Mouse (Mus musculus): ENCODE results near the gene Ppm1l. TPM values are rescaled to one million over a fixed set of nuclear protein-coding genes. Genes with fewer than 3 reads are reported as not detected.

Ppm1l gene
- 24.7 and 26.0 TPM in 2 replicates for polyA plus RNA-seq (2015; fragmentation: Nextera tagmentation; extraction: Ambion mirVana)

DNA sequence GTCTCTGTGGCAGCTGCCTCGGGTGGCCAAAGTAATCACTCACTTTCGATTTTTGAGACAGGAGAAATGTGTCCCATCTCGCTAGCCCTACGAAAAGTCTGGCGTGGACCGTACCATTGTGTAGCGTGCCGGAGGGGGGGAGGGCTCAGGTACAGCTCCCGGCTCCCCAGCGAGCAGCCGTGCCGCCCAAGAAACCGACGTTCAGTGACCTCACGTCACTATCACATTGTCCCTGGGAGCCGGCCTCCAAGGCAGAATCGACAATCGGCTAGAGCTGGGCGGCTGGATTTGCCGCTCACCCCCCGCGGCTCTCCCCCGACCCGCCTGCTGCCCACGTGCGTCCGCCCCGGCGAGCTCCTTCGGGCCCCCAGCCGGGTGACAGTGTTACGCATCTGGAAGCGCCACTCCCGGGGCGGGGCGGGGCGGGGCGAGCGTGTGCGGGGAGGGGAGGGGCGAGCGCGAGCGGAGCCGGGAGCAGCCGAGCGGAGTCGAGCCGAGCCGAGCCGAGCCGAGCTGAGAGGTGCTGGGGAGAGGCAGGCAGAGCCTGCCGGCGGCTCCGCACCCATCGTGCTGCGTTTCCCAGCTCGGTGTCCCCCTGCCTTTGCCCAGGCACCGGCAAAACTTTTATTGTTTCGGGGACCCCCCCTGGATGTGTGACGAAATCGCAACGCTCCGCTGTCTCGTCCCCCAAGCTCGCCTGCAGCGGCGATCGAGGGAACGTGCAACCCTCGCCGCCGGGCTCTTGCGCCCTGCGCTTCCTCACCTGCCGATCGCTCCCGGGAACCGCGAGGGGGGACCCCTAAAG is at the start of gene Ppm1l:
Gene Ppm1l, plus strand, starts transcription at position 471 of the 805 bp plus-strand sequence.
- H3K4me2 ChIP-seq: peak within 1 kb of the TSS; percentile 96
- peak within 1 kb of the TSS; percentile 91 for H3K9ac ChIP-seq
- under 1% methylated on average over 70 of the region's 80 CpGs for WGBS
- H3K27ac ChIP-seq: peak within 1 kb of the TSS; percentile 94
- peak within 1 kb of the TSS; percentile 63 for H3K4me3 ChIP-seq
- H3K36me3 ChIP-seq (replicated peaks): no peaks in the 10 kb centered on the region
- peaks cover 34% of the 10 kb centered on the region for H3K4me1 ChIP-seq
- H3K9me3 ChIP-seq: no peaks in the 10 kb centered on the region
- peak; percentile 98 for ATAC-seq (replicated peaks)
- no peaks in the 10 kb centered on the region for H3K27me3 ChIP-seq (replicated peaks)

DNA sequence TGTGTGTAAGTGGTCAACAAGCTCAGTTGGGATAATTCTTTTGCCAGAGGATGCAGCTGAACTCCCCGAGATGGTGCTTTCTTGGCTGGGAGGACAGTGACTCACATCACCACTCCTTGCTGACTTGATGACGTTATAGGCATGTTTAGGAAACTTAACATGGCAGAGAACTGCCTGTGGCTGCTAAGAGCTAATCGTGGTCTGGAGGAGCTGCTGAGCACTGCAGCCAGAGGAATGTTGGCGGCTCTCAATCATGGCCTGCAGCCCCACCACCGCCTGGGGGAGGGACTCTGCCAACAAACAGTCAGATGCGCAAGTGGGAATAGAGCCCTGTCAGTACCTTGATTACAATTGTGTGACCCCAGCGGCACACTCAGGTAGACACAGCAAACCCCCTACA is 44.8 kb upstream of the Ppm1l start:
- H3K9ac ChIP-seq: no peak overlapping the region
- H3K36me3 ChIP-seq (replicated peaks): no peaks in the 10 kb centered on the region
- H3K4me1 ChIP-seq: peaks cover 11% of the 10 kb centered on the region
- H3K27me3 ChIP-seq (replicated peaks): no peaks in the 10 kb centered on the region
- no peaks in the 10 kb centered on the region for H3K9me3 ChIP-seq
- WGBS: 71% methylated on average over 7 of the region's 7 CpGs
- no peak for ATAC-seq (replicated peaks)
- H3K4me3 ChIP-seq: no peak overlapping the region
- H3K27ac ChIP-seq: no peak overlapping the region
- no peak overlapping the region for H3K4me2 ChIP-seq

DNA sequence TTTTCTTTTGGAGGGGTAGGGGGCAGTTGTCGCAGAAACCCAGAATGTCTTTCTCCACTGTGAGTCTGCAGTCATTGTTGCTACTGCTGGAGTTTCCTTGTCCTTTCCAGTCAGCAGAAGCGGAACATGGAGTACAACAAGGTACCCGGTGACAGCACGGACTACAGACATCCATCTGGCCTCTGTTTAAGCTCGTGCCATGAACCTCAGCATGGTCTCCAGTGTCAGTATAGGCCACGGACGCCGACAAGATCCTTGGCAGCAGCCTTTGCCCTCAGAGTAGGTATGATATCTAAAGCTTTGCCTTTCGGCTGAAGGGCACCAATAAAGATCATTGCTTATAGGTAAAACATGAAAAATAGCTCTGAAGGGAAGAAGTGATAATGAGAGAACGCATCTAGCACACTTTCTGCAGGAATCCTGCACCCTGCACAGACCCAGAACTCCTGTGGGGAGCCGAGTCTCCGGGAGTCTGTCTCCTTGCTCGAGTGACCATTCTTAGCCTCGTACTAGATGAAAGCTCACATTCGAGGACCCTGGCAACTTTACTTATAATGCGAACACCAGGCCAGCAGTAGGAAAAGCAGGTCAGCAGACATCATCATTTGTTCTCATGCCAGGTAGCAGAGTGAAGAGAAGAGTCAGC is 42.5 kb upstream of the Ppm1l start:
- WGBS: 77% methylated on average over 16 of the region's 16 CpGs
- ATAC-seq (replicated peaks): no peak; the same call in 1 of the 2 replicates
- no peak overlapping the region for H3K4me3 ChIP-seq
- peaks cover 11% of the 10 kb centered on the region for H3K4me1 ChIP-seq
- H3K27ac ChIP-seq: peak overlapping the region; percentile 42; the same call in 1 of the 2 replicates
- H3K4me2 ChIP-seq: peak overlapping the region; percentile 1; the same call in 1 of the 2 replicates
- no peak overlapping the region for H3K9ac ChIP-seq
- no peaks in the 10 kb centered on the region for H3K9me3 ChIP-seq
- no peaks in the 10 kb centered on the region for H3K36me3 ChIP-seq (replicated peaks)
- no peaks in the 10 kb centered on the region for H3K27me3 ChIP-seq (replicated peaks)

DNA sequence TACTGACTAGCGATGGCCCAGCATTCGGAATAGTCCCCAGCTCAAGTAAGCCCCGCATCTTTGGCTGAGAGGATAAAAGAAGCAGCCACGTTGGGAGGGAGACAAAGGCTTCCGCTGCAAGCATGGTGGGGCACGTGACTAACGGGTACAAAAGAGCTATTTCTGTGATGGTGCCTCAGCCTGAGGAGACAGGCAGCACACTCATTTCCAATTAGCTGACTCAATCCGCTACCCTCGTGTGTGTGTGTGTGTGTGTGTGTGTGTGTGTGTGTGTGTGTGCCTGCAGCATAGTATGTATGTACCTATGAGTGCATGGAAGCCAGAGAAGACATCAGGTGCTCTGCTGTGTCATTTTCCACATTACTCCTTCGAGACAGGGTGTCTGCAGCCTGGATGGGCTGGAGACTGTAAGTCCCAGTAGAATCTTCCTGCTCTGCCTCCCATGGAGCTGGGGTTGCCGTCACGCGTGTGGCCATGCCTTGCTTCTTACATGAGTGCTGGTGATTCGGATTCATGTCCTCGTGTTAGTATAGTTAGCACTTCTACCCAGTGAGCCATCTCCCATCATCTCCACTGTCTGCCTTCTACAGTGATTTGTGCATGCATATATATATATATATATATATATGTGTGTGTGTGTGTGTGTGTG is 41.9 kb upstream of the Ppm1l start:
- peaks cover 11% of the 10 kb centered on the region for H3K4me1 ChIP-seq
- no peak overlapping the region for H3K9ac ChIP-seq
- peak; percentile 94 for ATAC-seq (replicated peaks)
- 47% methylated on average over 15 of the region's 15 CpGs for WGBS
- H3K9me3 ChIP-seq: no peaks in the 10 kb centered on the region
- H3K4me3 ChIP-seq: no peak overlapping the region
- no peaks in the 10 kb centered on the region for H3K36me3 ChIP-seq (replicated peaks)
- H3K27ac ChIP-seq: peak overlapping the region; percentile 42; the same call in 1 of the 2 replicates
- H3K27me3 ChIP-seq (replicated peaks): no peaks in the 10 kb centered on the region
- H3K4me2 ChIP-seq: peak overlapping the region; percentile 1; the same call in 1 of the 2 replicates

DNA sequence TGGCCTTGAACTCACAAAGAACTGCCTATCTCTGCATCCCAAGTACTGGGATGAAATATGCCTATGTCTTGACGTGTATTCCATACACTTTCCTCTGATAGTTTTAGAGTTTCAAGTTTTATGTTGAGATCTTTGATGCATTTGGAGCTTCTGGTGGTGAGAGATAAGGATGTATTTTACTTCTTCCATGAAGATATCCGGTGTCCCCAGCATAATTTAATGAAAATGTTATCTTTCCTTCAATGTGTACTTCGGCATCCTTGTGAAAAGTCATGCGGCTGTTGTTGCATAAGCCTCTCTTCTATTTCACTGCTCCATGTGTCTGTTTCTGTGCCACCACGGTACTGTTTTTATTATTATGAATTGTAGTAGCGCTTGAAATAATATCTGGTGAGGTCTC is 38.0 kb upstream of the Ppm1l start:
- Histone ChIP-seq H3K9ac (no peak overlapping the region), H3K27me3 (replicated peaks) (no peaks in the 10 kb centered on the region), H3K4me1 (peaks cover 14% of the 10 kb centered on the region), H3K9me3 (no peaks in the 10 kb centered on the region), H3K4me2 (no peak overlapping the region), H3K27ac (no peak overlapping the region), H3K36me3 (replicated peaks) (no peaks in the 10 kb centered on the region), H3K4me3 (no peak overlapping the region)
- ATAC-seq (replicated peaks): no peak
- WGBS: 90% methylated on average over 6 of the region's 6 CpGs

DNA sequence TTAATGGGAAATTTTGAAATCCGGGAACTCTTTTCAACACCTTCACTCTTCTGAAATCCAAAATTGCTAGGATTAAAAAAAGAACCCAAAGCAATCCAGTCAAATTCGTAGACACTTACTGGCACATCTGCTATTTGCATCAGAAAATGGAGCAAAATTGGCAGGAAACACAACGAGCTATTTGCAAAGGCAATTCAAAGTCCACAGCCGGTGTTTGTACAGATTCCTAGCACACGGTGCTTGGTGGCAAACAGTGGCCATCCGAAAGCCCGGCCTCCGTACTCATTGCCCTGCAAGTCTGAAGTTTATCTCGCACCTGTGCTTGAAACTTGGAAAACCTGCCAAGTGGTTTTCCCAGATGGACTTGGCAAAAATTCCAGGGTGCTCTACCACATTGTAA is 34.3 kb upstream of the Ppm1l start:
- no peak overlapping the region for H3K4me3 ChIP-seq
- H3K4me2 ChIP-seq: no peak overlapping the region
- no peaks in the 10 kb centered on the region for H3K36me3 ChIP-seq (replicated peaks)
- no peak overlapping the region for H3K9ac ChIP-seq
- ATAC-seq (replicated peaks): no peak
- no peak overlapping the region for H3K27ac ChIP-seq
- H3K4me1 ChIP-seq: 0 out of 2 replicates have a peak, but pooled peaks cover 2% of the 10 kb centered on the region
- no peaks in the 10 kb centered on the region for H3K9me3 ChIP-seq
- WGBS: 71% methylated on average over 9 of the region's 9 CpGs
- H3K27me3 ChIP-seq (replicated peaks): no peaks in the 10 kb centered on the region

DNA sequence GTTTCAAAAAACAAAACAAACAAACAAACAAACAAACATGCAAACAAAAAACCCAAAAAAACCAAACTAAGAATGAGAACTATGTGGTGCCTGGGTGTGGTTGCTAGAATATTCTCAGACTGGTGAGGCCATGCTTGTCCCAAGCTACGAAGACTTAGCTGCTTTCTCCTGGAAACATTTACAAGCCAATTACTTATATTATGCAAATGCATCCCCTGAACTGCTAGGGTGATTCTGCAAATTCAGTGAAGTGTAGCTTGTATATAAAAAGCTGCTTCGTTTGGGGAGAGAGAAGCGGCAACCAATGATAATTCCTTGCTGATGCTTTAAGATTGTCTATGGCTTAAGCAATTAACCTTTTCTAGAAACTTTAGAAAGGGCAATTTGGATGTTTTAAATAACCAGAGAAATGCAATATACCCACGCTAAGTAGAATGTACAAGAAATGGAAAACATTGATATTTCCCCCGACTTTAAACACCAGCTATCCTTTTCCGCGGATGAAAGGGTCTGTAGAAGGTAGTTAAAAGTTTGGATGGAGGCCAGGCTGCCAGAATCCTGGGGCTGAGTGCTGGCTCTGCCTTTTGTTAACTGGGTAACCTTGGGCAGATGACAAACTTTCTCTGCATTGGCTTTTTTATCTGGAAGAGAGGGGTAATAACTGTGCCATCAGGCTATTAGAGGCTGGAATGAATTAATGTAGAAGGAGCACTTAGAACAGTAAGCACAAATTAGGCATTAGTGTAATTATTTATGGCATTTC is 33.4 kb upstream of the Ppm1l start:
- H3K9ac ChIP-seq: no peak overlapping the region
- H3K9me3 ChIP-seq: no peaks in the 10 kb centered on the region
- 0 out of 2 replicates have a peak, but pooled peaks cover 2% of the 10 kb centered on the region for H3K4me1 ChIP-seq
- H3K27me3 ChIP-seq (replicated peaks): no peaks in the 10 kb centered on the region
- H3K27ac ChIP-seq: no peak overlapping the region
- no peak for ATAC-seq (replicated peaks)
- no peak overlapping the region for H3K4me3 ChIP-seq
- no peak overlapping the region for H3K4me2 ChIP-seq
- H3K36me3 ChIP-seq (replicated peaks): no peaks in the 10 kb centered on the region
- WGBS: 58% methylated on average over 7 of the region's 7 CpGs

DNA sequence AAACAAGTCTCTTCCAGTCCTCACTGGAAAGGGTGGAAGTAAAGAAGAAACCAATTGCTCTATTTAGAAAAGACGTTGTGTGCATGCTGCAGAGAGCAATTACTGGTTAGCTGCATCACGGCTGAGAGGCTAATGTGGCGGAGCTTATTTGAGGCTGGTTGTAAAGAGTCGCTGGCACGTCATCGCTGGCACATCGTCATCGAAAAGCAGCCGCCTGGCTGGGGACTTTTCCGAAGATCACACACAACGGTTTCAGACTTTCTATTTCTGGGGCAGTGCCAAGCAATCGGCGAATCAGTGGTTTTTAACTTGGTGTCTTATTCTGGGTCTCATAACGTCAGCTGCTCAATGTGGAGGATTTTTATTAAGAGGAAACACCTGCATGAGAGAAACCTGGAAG is 26.8 kb upstream of the Ppm1l start:
- H3K36me3 ChIP-seq (replicated peaks): no peaks in the 10 kb centered on the region
- peak; percentile 45; the same call in 1 of the 2 replicates for ATAC-seq (replicated peaks)
- no peak overlapping the region for H3K4me3 ChIP-seq
- no peaks in the 10 kb centered on the region for H3K9me3 ChIP-seq
- H3K4me1 ChIP-seq: no peaks in the 10 kb centered on the region; the same call in 1 of the 2 replicates
- H3K9ac ChIP-seq: no peak overlapping the region
- no peak overlapping the region; the same call in 1 of the 2 replicates for H3K4me2 ChIP-seq
- H3K27ac ChIP-seq: no peak overlapping the region
- no peaks in the 10 kb centered on the region for H3K27me3 ChIP-seq (replicated peaks)
- 64% methylated on average over 14 of the region's 14 CpGs for WGBS

DNA sequence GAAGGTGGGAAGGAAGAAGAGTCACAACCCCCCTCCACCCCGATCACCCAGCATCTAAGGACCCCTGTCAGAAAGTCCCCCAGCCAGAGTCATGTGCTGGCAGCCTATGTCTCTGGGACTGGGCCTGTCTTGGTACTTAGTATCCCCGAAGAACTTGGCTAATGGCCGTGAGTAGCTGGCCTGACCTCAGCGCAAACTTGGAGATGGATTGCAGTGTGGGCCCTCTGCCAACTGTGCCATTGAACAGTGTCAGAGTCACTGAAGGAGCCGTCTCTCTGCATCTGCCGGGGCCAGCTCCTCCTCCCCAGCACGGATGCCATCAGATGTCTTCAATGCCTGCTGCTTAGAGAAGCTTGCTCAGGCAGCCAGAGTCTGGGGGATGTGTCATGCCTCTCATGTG is 26.4 kb upstream of the Ppm1l start:
- no peak overlapping the region; the same call in 1 of the 2 replicates for H3K4me2 ChIP-seq
- WGBS: 60% methylated on average over 7 of the region's 7 CpGs
- no peaks in the 10 kb centered on the region; the same call in 1 of the 2 replicates for H3K4me1 ChIP-seq
- H3K27ac ChIP-seq: no peak overlapping the region
- ATAC-seq (replicated peaks): peak; percentile 75
- H3K4me3 ChIP-seq: no peak overlapping the region
- no peaks in the 10 kb centered on the region for H3K36me3 ChIP-seq (replicated peaks)
- no peaks in the 10 kb centered on the region for H3K27me3 ChIP-seq (replicated peaks)
- no peaks in the 10 kb centered on the region for H3K9me3 ChIP-seq
- no peak overlapping the region for H3K9ac ChIP-seq

DNA sequence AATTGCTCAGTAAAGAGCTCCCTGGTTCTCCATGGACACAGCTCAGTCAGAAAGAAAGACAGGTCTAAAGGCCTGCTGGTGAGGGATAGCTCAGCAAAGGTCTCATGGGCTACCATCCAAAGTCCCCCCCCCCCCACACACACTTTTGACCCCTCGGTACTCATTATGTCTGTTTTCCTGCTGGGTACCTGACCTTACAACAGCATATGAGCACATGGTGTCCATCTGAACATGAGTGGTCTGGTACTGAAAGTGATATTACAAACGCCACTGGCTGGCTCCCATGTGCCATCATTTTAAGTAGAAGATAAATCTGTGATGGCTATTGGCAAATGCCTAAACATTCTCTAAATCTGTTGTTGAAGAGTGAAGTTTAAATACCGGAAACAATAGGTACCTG is 25.8 kb upstream of the Ppm1l start:
- WGBS: 89% methylated on average over 3 of the region's 3 CpGs
- ATAC-seq (replicated peaks): no peak
- Histone ChIP-seq H3K4me1 (no peaks in the 10 kb centered on the region; the same call in 1 of the 2 replicates), H3K36me3 (replicated peaks) (no peaks in the 10 kb centered on the region), H3K27ac (no peak overlapping the region), H3K9me3 (no peaks in the 10 kb centered on the region), H3K4me3 (no peak overlapping the region), H3K4me2 (no peak overlapping the region), H3K9ac (no peak overlapping the region), H3K27me3 (replicated peaks) (no peaks in the 10 kb centered on the region)

DNA sequence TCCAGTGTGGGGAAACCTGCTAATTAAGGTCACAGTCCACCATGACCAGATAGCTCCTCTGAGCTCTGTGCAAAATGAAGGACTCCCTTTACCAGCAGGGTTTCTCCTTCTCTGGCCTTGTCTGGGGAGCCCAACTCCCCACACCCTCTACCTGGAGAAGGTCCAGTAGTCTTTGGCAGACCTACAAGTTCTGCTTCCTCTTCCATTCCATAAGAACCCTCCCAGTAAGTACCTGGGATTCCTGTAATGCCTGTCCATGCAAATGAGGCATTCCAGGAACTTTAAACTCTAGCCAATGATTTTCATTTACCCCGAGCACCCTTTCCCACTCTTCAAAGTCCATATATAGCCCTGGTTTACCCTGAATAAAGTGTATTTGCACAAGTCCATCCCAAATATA is 24.0 kb upstream of the Ppm1l start:
- H3K4me1 ChIP-seq: no peaks in the 10 kb centered on the region; the same call in 1 of the 2 replicates
- H3K27me3 ChIP-seq (replicated peaks): no peaks in the 10 kb centered on the region
- no peak for ATAC-seq (replicated peaks)
- no peak overlapping the region for H3K4me3 ChIP-seq
- H3K36me3 ChIP-seq (replicated peaks): no peaks in the 10 kb centered on the region
- WGBS: 85% methylated on average over 1 of the region's 1 CpGs
- no peaks in the 10 kb centered on the region for H3K9me3 ChIP-seq
- H3K27ac ChIP-seq: no peak overlapping the region
- H3K4me2 ChIP-seq: no peak overlapping the region
- no peak overlapping the region for H3K9ac ChIP-seq

All from midbrain, embryonic 15.5 days (tissue).